24 mouse cellular contexts compared by ENCODE assay signal in genomic region chr6:124353246-124353645, GRCm38 (mm10). TPM values are rescaled to one million over a fixed set of nuclear protein-coding genes. Genes with fewer than 3 reads are reported as not detected.
"Had no signal": no experiment of that assay in that cellular context is flagged by ENCODE, and none has a peak within 500 bp of the region (broad histone marks: within the 10 kb centered on the region; RNA-seq: fewer than 3 reads in every experiment).

No protein-coding gene starts in this region.

- ATAC-seq: hindbrain, embryonic 16.5 days; inflammation-experienced regulatory T-cells, adult 6 months; intestine, embryonic 15.5 days; intestine, postnatal 0 days; liver, embryonic 12.5 days had no signal

- DNase-seq: gastrocnemius, adult 2 months; gastrocnemius, postnatal 10 days; gastrocnemius, postnatal 36 days; heart, adult 18-20 months; heart, postnatal 10 days; heart, postnatal 4 days; kidney, adult 18-20 months; kidney, adult 8-10 months; kidney, postnatal 10 days; kidney, postnatal 25 days; kidney, postnatal 4 days; layer of hippocampus, adult 9-11 months; layer of hippocampus, postnatal 36 days; left cerebral cortex, postnatal 4 days had no signal

RNA-seq across cellular contexts. Expression of gene Cd163, which starts 48.8 kb away (rescaled TPM):
- polyA plus RNA-seq: heart, embryonic 10.5 days; heart, embryonic 12.5 days; hindbrain, embryonic 10.5 days; inflammation-experienced regulatory T-cells, adult 6 months; limb, embryonic 11.5 days; limb, embryonic 13.5 days had no signal
